Mouse (Mus musculus): Measurements from ENCODE around the gene Ipo5.

The Ipo5 gene

DNA sequence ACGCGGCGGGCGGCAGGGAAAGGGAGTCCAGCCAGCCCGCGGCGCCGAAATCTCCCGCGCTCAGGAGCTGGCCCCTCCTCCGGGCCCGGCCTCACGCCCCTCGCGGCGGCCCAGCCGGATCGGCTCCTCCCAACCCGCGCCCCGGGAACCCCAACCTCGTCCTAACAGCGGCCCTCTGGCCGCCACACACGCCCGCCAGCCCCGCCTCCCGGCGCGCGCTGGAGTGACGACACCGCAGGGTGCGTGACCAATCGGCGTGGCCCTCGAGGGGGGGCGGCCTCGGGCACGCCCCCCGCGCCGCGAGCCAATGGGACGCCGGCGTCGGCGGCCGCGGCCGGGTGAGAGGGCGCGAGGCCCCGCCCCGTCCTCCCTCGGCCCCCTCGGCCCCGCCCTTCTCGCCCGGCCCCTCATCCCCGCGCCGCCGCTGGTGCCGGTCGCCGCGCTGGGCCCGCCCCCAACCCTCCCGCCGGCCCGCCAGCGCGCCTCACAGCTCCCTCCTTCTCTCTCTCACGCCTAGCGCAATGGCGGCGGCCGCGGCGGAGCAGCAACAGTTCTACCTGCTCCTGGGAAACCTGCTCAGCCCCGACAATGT, at the start of gene Ipo5:
Gene Ipo5 (plus strand): TSS at position 492 of the 592 bp plus-strand sequence.
- DNase-seq (ENCODE audit: low spot score in 2 of 2): peak; percentile 84 to 90

GRCm38 (mm10) chr14:120863205-120863604, 47.8 kb upstream of the Ipo5 start:
- DNase-seq (ENCODE audit: low spot score in 2 of 2): no peak

DNA sequence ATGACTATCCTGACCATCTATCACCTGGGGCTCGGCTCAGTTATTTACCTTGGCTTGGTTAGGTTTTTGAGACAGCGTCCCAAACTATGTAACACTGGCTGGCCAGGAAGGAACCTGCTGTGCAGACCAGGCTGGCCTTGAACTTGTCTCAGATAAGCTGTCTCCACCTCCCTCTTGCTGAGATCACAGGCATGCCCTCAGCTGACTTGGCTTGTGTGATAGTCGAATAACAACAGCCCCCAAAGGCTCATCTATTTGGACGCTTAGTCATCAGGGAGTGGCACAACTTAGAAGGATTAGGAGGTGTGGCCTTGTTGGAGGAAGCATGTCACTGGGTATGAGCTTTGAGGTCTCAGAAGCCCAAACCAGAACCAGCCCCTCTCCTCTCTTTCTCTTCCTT, 46.1 kb upstream of the Ipo5 start:
- DNase-seq (ENCODE audit: low spot score in 2 of 2): no peak

DNA sequence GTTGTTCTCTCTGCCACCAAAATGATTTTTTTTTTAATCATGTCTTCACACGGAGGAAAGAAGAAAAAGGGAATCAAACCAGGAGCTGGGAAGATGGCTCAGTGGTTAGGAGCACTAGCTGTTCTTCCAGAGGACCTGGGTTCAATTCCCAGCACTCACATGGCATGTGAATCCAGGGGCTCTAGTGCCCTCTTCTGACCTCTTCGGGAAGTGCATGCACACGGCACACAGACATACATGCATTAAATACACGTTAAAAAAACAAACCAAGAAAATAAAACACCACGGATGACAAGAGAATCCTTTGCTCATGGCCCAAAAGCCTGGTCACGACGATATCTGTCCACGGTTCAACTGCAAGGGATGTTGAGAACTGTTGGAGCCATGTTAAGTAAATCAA, 44.5 kb upstream of the Ipo5 start:
- DNase-seq (ENCODE audit: low spot score in 2 of 2): no peak

- DNase-seq (ENCODE audit: low spot score in 2 of 2): no peak
Observed at GRCm38 (mm10) chr14:120867121-120867520, 43.9 kb upstream of the Ipo5 start.

DNA sequence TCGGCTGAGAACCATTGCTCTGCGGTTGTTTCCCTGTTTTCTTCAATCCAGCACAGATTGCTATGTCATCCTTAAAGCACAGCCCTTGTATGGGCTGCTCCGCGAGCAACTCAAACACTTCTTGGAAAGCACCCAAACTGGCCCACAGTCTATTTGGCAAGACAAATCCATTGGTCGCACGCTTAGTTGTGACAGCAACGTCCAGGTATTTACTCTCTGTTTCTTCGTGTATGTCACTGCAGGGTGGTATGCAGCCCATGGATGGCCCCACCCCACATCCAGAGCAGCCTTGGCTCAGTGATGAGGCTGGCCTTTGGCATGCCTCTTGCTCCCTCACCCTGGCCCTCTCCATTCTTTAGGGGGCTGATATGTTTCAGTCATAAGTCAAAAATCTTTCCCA, 42.5 kb upstream of the Ipo5 start:
- DNase-seq (ENCODE audit: low spot score in 2 of 2): no peak

DNA sequence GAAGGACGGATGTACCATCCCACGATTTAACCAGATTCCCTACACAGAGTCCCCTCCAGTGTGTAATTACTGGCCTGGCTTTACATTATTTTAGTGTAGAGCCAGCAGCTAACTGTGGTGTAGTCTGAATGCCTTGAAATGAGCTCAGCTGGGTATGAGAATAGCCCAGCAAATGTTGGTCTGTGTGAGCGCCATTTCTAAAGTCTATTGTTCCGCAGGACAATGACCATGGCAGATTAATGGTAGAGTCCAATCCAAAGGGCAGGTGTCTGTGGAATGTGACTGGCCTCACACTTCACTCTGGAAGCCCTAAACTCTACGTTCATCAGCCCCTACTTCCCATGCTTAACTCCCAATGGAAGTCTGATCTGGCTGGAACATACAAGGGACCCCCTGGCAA, 40.3 kb upstream of the Ipo5 start:
- DNase-seq (ENCODE audit: low spot score in 2 of 2): no peak

DNA sequence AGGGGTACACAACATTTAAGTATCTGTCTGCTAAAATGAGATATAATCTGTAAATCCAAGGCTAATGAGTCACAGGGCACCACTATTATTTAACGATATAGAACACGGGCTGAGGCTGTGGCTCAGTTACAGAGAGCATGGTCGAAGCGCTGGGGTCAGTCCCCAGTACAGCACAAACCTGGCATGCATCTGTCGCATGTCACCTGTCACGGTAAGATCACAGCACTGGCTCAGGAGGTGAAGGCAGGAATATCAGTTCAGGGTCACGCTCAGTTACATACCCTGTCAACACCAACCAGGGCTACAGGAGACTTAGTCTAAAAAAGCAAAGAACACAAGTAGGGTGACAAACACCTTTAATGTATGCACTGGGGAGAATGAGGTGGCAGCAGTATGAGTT, 36.6 kb upstream of the Ipo5 start:
- no peak for DNase-seq (ENCODE audit: low spot score in 2 of 2)

- no peak for DNase-seq (ENCODE audit: low spot score in 2 of 2)
Observed at GRCm38 (mm10) chr14:120875144-120875543, 35.9 kb upstream of the Ipo5 start.

GRCm38 (mm10) chr14:120875811-120876388, 35.1 kb upstream of the Ipo5 start:
- DNase-seq (ENCODE audit: low spot score in 2 of 2): no peak

DNA sequence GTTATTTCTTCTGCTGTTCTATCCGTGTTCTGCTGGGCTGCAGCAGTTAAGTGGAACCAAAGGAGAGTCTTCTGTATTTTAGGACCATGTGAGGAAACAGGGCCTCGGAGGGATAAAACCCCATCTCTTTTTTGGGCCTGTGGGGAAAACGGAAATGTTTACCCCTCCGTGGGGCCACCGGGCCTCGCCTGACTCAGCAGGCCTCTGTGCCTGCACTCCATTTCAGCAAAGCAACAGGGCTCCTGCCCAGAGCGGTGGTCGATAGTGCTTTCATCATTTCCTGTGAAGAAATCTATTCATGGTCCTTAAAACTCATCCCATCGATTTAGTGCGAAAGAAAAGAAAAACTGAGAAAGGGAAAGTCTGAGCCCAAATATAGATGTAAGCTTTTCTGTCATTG, 33.9 kb upstream of the Ipo5 start:
- no peak for DNase-seq (ENCODE audit: low spot score in 2 of 2)

DNA sequence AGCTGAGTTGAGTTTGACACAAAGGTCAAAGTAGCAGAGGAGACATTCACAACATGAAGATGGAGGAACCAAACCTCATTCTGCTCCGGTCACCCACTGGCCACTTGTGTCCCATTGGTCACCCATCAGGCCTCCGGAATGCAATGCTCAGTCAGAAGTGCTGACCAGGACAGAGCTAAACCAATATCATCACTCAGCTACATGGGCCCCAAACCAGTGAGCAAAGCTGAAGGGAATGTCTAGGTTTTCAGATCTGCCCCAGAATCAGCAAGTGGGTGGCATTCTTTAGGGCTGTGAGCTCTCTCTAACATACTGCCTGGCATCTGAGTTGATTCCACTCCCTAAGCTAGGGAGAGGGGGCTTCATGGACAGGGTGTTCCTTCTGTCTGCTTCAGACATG, 32.0 kb upstream of the Ipo5 start:
- DNase-seq (ENCODE audit: low spot score in 2 of 2): no peak

GRCm38 (mm10) chr14:120880601-120881000, 30.4 kb upstream of the Ipo5 start:
- DNase-seq (ENCODE audit: low spot score in 2 of 2): no peak

DNA sequence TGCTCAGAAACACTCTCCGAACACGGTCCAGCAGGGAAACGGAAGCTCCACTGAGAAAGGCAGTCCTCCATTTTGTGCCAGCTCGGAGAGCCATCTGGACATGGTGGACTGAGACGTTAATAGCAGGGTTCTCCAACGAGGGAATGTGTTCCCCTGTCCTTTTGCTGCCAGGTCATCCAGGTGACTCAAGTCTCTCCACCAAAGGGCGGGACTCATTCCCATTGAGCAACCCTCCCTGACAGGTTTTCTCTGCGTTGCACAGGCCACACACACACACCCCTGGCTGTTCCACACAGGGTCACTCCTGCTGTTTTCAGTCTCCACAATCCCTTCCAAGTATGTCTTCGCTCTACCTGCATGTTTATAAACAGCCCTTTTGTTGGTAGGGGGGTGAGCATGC, 30.0 kb upstream of the Ipo5 start:
- no peak for DNase-seq (ENCODE audit: low spot score in 2 of 2)

DNA sequence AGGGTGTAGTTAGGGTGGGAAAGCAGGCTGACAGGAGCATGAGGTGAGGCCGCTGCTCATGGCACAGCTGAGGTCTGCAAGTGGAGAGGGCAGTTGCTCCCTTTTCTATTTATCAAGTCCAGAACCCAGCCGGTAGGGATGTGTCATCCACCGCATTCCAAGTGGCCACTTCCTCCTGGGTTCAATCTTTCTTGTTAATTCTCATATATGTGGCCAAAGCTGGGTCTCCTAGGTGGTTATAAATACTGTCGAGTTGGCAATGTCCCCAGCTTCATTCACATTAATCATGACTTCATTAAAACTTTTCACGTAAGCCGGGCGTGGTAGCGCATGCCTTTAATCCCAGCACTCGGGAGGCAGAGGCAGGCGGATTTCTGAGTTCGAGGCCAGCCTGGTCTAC, 22.3 kb upstream of the Ipo5 start:
- DNase-seq (ENCODE audit: low spot score in 2 of 2): no peak

GRCm38 (mm10) chr14:120892369-120892768, 18.7 kb upstream of the Ipo5 start:
- DNase-seq (ENCODE audit: low spot score in 2 of 2): no peak

- no peak for DNase-seq (ENCODE audit: low spot score in 2 of 2)
Observed at GRCm38 (mm10) chr14:120896613-120897012, 14.4 kb upstream of the Ipo5 start.

GRCm38 (mm10) chr14:120898876-120899275, 12.1 kb upstream of the Ipo5 start:
- DNase-seq (ENCODE audit: low spot score in 2 of 2): no peak

GRCm38 (mm10) chr14:120909396-120909795, 1.6 kb upstream of the Ipo5 start:
- DNase-seq (ENCODE audit: low spot score in 2 of 2): no peak

GRCm38 (mm10) chr14:120910320-120910719, 704 bp upstream of the Ipo5 start:
- DNase-seq (ENCODE audit: low spot score in 2 of 2): peak; percentile 5 to 23

DNA sequence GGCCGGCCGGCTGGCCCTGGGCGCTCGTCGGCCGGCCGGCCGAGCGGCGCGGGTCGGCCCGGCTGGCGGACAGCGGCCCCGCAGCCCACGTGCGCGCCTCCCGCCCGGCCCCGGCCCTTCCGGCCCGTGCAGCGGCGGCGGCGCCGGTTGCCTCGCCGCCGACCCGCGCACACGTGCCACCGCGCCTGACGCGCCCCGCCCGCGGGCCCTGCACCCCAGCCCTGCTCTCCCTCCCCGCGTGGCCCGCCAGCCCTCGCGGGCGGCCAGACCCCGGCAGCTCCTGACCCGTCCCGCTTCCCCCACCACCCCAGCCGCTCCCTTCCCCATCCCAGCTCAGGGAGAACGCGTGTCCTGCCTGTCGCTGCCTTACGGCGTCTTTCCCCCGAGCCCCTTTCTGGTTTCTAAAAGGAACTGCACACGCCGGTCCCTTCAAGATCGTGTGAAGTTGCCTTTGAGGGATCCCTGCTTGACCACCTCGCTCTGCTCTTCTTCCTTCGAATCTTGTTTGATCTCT, 421 bp downstream of the Ipo5 start:
- no peak for DNase-seq (ENCODE audit: low spot score in 2 of 2)

GRCm38 (mm10) chr14:120912090-120912710, 1.2 kb downstream of the Ipo5 start:
- no peak for DNase-seq (ENCODE audit: low spot score in 2 of 2)

DNA sequence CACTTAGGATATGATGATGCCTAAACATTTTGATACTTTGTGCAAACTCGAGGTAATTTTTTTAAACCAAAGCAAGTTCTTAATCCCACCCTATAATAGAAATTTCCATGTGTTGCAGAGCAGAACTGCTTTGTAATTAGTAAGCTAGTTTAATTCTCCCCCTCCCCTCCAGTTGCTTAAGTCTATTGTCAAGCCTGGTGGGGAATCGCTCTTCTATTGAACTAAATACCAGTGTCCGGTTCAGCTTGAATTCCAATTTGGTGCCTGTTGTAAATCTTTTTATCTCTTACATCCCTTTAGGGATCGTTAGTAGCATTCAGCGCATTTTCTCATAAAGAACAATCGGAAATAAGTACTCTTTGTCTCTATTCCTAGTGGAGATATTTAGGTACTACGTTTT, 1.9 kb downstream of the Ipo5 start:
- DNase-seq (ENCODE audit: low spot score in 2 of 2): no peak

All from frontal cortex, postnatal 25 days (tissue).